Mouse (Mus musculus): Measurements from ENCODE around the gene Atg4a. TPM values are rescaled to one million over a fixed set of nuclear protein-coding genes. Genes with fewer than 3 reads are reported as not detected.

The Atg4a gene
- polyA plus RNA-seq, 1 experiment from 2014 or later: 12.2 TPM

DNA sequence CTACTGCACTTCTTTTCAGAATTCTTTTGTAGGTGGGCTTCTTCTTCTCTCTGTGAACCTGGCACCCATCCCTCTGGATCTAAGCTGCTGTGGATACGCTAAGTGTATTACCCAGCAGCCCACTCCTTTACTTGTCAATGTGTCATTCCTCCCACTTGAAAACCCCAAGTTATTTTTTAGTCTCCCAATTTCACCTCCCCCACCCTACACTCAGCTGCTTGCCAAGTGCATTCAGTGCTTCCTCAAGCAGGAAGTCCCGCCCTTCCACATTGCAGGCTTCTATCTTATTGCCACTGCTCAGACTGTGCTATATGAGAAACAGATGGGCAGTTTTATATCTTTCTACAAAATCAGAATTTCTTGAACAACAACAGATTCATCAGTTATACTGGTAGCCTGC, 22.8 kb downstream of the Atg4a start:
- H3K4me2 ChIP-seq: no peak overlapping the region
- 68% methylated on average over 2 of the region's 2 CpGs for WGBS (ENCODE audit: insufficient replicate concordance)
- H3K27ac ChIP-seq (ENCODE audit: low read depth, low read length): no peak overlapping the region
- H3K36me3 ChIP-seq (ENCODE audit: control insufficient read depth, insufficient read depth, low read length): no peaks in the 10 kb centered on the region
- no peak for ATAC-seq (replicated peaks; ENCODE audit: insufficient number of reproducible peaks, low FRiP score, low TSS enrichment)
- H3K9ac ChIP-seq (ENCODE audit: low read depth, low read length): no peak overlapping the region
- no peaks in the 10 kb centered on the region; the same call in 1 of the 2 replicates for H3K4me1 ChIP-seq (ENCODE audit: control insufficient read depth, insufficient read depth, low read length)
- no peak overlapping the region for H3K4me3 ChIP-seq (ENCODE audit: low read depth, low read length)
- no peaks in the 10 kb centered on the region for H3K9me3 ChIP-seq (replicated peaks; ENCODE audit: control insufficient read depth, low read length)
- H3K27me3 ChIP-seq (ENCODE audit: control insufficient read depth, insufficient read depth, low read length): no peaks in the 10 kb centered on the region

DNA sequence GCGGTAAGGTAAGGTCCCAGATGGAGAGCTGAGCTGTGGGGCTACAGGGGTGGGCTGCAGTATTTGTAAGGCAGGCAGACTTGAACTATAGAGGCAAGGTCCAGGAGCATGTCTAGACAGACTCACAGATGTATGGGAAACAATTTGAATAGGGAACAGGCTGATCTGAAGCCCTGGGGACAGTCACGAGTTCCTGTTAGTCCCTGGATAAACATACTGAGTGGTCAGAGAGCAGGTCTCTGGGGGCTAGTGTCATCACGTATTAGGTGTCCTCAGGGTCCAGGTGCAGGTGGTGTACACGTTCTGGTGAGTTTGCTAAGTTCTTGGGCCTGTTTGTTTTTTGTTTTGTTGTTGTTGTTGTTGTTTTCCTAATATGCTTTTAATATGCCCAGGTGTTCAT, 23.5 kb downstream of the Atg4a start:
- H3K4me1 ChIP-seq (ENCODE audit: control insufficient read depth, insufficient read depth, low read length): no peaks in the 10 kb centered on the region; the same call in 1 of the 2 replicates
- WGBS (ENCODE audit: insufficient replicate concordance): 76% methylated on average over 4 of the region's 4 CpGs

DNA sequence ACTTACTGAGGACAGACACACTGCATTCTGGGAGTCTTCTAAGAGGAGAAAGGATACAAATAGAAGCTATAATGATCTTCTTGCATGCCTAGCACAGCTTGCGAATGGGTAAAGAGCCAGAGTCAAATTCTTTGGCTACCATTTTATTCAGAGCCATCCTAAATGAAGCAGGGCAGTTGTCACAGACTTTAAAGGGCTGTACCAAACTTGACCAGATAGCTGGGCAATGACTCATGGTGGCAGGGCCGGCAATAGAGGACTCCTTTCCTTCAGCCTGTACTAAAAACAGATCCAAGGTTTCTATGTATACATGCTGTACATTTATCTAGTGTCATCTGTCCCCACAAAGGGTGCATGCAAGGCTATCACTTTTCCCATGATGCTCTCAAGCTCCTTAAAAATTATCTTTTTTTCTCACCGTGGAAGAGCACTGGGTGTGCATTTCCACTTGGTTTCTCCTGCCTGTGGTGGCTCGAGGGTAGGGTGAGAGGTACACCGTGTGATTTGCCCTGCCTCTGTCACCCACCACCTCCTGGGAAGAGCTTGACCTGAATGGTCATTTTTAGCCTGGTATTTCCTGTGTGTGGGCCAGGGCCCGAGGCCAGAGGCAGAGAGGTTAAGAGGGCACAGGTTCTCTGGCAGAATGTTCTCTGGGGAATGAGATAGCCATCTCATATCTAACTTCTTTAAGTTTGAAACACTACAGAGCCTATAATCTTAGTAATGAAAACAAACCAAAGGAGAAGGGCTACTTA, 26.7 kb downstream of the Atg4a start:
- no peak overlapping the region for H3K4me2 ChIP-seq
- H3K27ac ChIP-seq (ENCODE audit: low read depth, low read length): no peak overlapping the region
- H3K4me3 ChIP-seq (ENCODE audit: low read depth, low read length): no peak overlapping the region
- no peak overlapping the region for H3K9ac ChIP-seq (ENCODE audit: low read depth, low read length)
- H3K4me1 ChIP-seq (ENCODE audit: control insufficient read depth, insufficient read depth, low read length): no peaks in the 10 kb centered on the region; the same call in 1 of the 2 replicates
- no peaks in the 10 kb centered on the region for H3K36me3 ChIP-seq (ENCODE audit: control insufficient read depth, insufficient read depth, low read length)
- ATAC-seq (replicated peaks; ENCODE audit: insufficient number of reproducible peaks, low FRiP score, low TSS enrichment): no peak
- no peaks in the 10 kb centered on the region for H3K9me3 ChIP-seq (replicated peaks; ENCODE audit: control insufficient read depth, low read length)
- H3K27me3 ChIP-seq (ENCODE audit: control insufficient read depth, insufficient read depth, low read length): peaks cover 5% of the 10 kb centered on the region
- WGBS (ENCODE audit: insufficient replicate concordance): 37% methylated on average over 6 of the region's 6 CpGs

More for the DNA sequence above, 23.5 kb downstream of the Atg4a start:
- Histone ChIP-seq H3K9me3 (replicated peaks; ENCODE audit: control insufficient read depth, low read length) (no peaks in the 10 kb centered on the region), H3K4me3 (ENCODE audit: low read depth, low read length) (no peak overlapping the region), H3K27me3 (ENCODE audit: control insufficient read depth, insufficient read depth, low read length) (no peaks in the 10 kb centered on the region), H3K9ac (ENCODE audit: low read depth, low read length) (no peak overlapping the region), H3K27ac (ENCODE audit: low read depth, low read length) (no peak overlapping the region), H3K36me3 (ENCODE audit: control insufficient read depth, insufficient read depth, low read length) (no peaks in the 10 kb centered on the region), H3K4me2 (no peak overlapping the region)
- no peak for ATAC-seq (replicated peaks; ENCODE audit: insufficient number of reproducible peaks, low FRiP score, low TSS enrichment)

DNA sequence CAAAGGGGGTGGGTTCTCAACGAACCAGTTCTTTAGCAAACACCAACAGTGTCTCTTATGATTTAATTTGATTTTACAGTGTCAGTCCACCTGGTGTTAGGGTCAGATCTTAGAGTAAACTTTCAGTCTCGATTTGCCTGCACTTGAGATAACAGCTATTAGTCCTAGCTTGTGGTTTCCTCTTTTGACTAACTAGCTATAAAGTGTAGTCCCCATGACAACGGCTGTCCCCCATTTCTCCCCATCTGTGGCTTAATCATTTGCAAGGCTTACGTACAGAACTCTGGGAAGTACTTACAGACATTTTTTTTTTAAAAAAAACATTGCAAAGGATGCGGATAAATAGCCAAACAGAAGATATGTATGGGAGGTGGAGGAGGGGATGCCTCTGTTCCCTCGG, 28.1 kb downstream of the Atg4a start:
- H3K4me1 ChIP-seq (ENCODE audit: control insufficient read depth, insufficient read depth, low read length): no peaks in the 10 kb centered on the region; the same call in 1 of the 2 replicates
- H3K9ac ChIP-seq (ENCODE audit: low read depth, low read length): no peak overlapping the region
- no peak overlapping the region for H3K4me2 ChIP-seq
- no peak for ATAC-seq (replicated peaks; ENCODE audit: insufficient number of reproducible peaks, low FRiP score, low TSS enrichment)
- H3K4me3 ChIP-seq (ENCODE audit: low read depth, low read length): no peak overlapping the region
- 62% methylated on average over 6 of the region's 6 CpGs for WGBS (ENCODE audit: insufficient replicate concordance)
- no peaks in the 10 kb centered on the region for H3K9me3 ChIP-seq (replicated peaks; ENCODE audit: control insufficient read depth, low read length)
- no peak overlapping the region for H3K27ac ChIP-seq (ENCODE audit: low read depth, low read length)
- H3K36me3 ChIP-seq (ENCODE audit: control insufficient read depth, insufficient read depth, low read length): no peaks in the 10 kb centered on the region
- peaks cover 5% of the 10 kb centered on the region for H3K27me3 ChIP-seq (ENCODE audit: control insufficient read depth, insufficient read depth, low read length)

DNA sequence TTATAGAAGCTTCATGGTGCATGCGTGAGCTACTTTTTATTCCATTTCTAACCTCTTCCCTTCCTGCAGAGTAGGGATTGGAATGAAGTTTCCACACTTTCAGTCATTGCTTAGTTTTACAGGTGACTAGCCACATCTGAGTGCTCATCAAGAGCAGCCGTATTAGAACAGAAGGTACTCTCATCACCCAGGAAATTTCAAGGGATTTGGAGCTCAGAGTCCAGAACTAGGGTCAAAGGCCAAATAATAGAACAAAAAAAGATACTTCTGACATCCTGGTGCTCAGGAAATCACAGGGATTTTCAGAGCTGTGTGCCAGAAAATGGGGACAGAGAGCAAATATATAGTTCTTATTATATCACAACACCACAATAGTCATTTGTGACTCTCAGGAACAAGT, 28.5 kb downstream of the Atg4a start:
- Histone ChIP-seq H3K4me3 (ENCODE audit: low read depth, low read length) (no peak overlapping the region), H3K27me3 (ENCODE audit: control insufficient read depth, insufficient read depth, low read length) (peaks cover 5% of the 10 kb centered on the region), H3K4me2 (no peak overlapping the region), H3K9ac (ENCODE audit: low read depth, low read length) (no peak overlapping the region), H3K36me3 (ENCODE audit: control insufficient read depth, insufficient read depth, low read length) (no peaks in the 10 kb centered on the region), H3K27ac (ENCODE audit: low read depth, low read length) (no peak overlapping the region), H3K9me3 (replicated peaks; ENCODE audit: control insufficient read depth, low read length) (no peaks in the 10 kb centered on the region), H3K4me1 (ENCODE audit: control insufficient read depth, insufficient read depth, low read length) (no peaks in the 10 kb centered on the region)
- WGBS (ENCODE audit: insufficient replicate concordance): 84% methylated on average over 2 of the region's 2 CpGs
- no peak for ATAC-seq (replicated peaks; ENCODE audit: insufficient number of reproducible peaks, low FRiP score, low TSS enrichment)

DNA sequence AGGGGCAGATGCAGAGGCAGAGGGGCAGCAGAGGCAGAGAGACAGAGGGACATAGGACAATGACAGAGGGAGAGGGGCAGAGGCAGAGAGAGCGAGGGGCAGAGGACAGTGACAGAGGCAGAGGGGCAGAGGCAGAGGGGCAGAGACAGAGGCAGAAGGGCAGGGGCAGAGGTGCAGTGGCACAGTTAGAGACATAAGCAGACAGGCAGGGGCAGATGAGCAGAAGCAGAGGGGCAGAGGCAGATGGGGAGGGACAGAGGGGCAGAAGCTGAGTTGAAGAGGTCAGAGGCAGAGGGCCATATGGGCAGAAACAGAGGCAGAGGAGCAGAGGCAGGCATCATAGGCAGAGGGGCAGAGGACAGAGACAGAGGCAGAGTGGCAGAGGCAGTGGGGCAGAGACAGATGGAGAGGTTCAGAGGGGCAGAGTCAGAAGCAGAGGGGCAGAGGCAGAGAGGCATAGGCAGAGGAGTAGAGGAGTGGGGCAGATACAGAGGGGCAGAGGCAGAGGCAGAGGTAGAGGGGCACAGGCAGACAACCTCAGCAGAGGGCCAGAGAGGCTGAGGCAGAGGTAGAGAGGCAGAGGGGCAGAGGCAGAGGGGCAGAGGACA, 40.3 kb downstream of the Atg4a start:
- H3K27me3 ChIP-seq (ENCODE audit: control insufficient read depth, insufficient read depth, low read length): peaks cover 26% of the 10 kb centered on the region
- no peak overlapping the region for H3K4me3 ChIP-seq (ENCODE audit: low read depth, low read length)
- no peak overlapping the region for H3K27ac ChIP-seq (ENCODE audit: low read depth, low read length)
- no peaks in the 10 kb centered on the region for H3K9me3 ChIP-seq (replicated peaks; ENCODE audit: control insufficient read depth, low read length)
- H3K4me2 ChIP-seq: no peak overlapping the region
- 62% methylated on average over 1 of the region's 1 CpGs for WGBS (ENCODE audit: insufficient replicate concordance)
- no peaks in the 10 kb centered on the region for H3K36me3 ChIP-seq (ENCODE audit: control insufficient read depth, insufficient read depth, low read length)
- no peak overlapping the region for H3K9ac ChIP-seq (ENCODE audit: low read depth, low read length)
- no peak; the same call in 1 of the 2 replicates for ATAC-seq (replicated peaks; ENCODE audit: insufficient number of reproducible peaks, low FRiP score, low TSS enrichment)
- no peaks in the 10 kb centered on the region for H3K4me1 ChIP-seq (ENCODE audit: control insufficient read depth, insufficient read depth, low read length)

DNA sequence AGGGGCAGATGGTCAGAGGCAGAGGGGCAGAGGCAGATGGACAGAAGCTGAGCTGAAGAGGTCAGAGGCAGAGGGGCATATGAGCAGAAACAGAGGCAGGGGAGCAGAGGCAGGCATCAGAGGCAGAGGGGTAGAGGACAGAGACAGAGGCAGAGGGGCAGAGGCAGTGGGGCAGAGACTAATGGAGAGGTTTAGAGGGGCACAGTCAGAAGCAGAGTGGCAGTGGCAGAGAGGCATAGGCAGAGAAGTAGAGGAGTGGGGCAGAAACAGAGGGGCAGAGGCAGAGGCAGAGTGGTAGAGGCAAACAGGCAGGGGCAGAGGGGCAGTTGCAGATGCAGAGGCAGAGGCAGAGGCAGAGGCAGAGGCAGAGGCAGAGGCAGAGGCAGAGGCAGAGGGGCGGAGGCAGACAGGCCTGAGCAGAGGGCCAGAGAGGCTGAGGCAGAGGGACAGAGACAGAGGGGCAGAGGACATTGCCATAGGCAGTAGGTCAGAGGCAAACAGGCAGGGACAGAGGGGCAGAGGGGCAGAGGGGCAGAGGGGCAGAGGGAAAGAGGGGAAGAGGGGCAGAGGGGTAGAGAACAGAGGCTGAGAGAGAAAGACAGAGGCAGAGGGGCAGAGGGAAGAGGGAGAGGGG, 41.3 kb downstream of the Atg4a start:
- Histone ChIP-seq H3K4me2 (no peak overlapping the region), H3K4me3 (ENCODE audit: low read depth, low read length) (no peak overlapping the region), H3K27ac (ENCODE audit: low read depth, low read length) (no peak overlapping the region), H3K9ac (ENCODE audit: low read depth, low read length) (no peak overlapping the region), H3K4me1 (ENCODE audit: control insufficient read depth, insufficient read depth, low read length) (no peaks in the 10 kb centered on the region), H3K9me3 (replicated peaks; ENCODE audit: control insufficient read depth, low read length) (no peaks in the 10 kb centered on the region), H3K27me3 (ENCODE audit: control insufficient read depth, insufficient read depth, low read length) (peaks cover 24% of the 10 kb centered on the region), H3K36me3 (ENCODE audit: control insufficient read depth, insufficient read depth, low read length) (no peaks in the 10 kb centered on the region)
- ATAC-seq (replicated peaks; ENCODE audit: insufficient number of reproducible peaks, low FRiP score, low TSS enrichment): no peak
- WGBS (ENCODE audit: insufficient replicate concordance): 87% methylated on average over 1 of the region's 1 CpGs

DNA sequence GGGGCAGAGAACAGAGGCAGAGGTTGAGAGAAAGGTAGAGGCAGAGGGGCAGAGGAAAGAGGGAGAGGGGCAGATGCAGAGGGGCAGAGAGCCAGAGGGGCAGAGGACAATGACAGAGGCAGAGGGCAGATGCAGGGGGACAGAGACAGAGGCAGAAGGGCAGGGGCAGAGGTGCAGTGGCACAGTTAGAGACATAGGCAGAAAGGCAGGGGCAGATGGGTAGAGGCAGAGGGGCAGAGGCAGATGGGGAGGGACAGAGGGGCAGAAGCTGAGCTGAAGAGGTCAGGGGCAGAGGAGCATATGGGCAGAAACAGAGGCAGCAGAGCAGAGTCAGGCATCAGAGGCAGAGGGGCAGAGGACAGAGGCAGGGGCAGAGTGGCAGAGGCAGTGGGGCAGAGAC, 42.2 kb downstream of the Atg4a start:
- H3K36me3 ChIP-seq (ENCODE audit: control insufficient read depth, insufficient read depth, low read length): no peaks in the 10 kb centered on the region
- no peak overlapping the region for H3K9ac ChIP-seq (ENCODE audit: low read depth, low read length)
- no peak for ATAC-seq (replicated peaks; ENCODE audit: insufficient number of reproducible peaks, low FRiP score, low TSS enrichment)
- peaks cover 23% of the 10 kb centered on the region for H3K27me3 ChIP-seq (ENCODE audit: control insufficient read depth, insufficient read depth, low read length)
- H3K4me3 ChIP-seq (ENCODE audit: low read depth, low read length): no peak overlapping the region
- no peak overlapping the region for H3K4me2 ChIP-seq
- H3K4me1 ChIP-seq (ENCODE audit: control insufficient read depth, insufficient read depth, low read length): no peaks in the 10 kb centered on the region
- no peaks in the 10 kb centered on the region for H3K9me3 ChIP-seq (replicated peaks; ENCODE audit: control insufficient read depth, low read length)
- H3K27ac ChIP-seq (ENCODE audit: low read depth, low read length): no peak overlapping the region

Measured in heart, embryonic 11.5 days (tissue).